Mouse (Mus musculus) cerebellum, adult 2 months (tissue): ENCODE measurements around the gene Gli1. TPM values are rescaled to one million over a fixed set of nuclear protein-coding genes. Genes with fewer than 3 reads are reported as not detected.

Source experiments
- DNase-seq, 2 experiments: peaks; one replicate each; pipeline ENCODE4 v3.0.0; 2021
- H3K27ac ChIP-seq: fragments of 200-500 bp; 2 replicates; pipeline ENCODE4 v1.5.1; 2012; ENCODE audit warnings: low read length, control low read depth, inconsistent platforms; ENCODE audit not compliant: insufficient read depth
- H3K27me3 ChIP-seq: fragments of 200-500 bp; 2 replicates; pipeline ENCODE4 v1.6.1; 2012; ENCODE audit warnings: inconsistent platforms, mild to moderate bottlenecking, low read length, moderate library complexity; ENCODE audit not compliant: control insufficient read depth, insufficient read depth
- H3K4me1 ChIP-seq: fragments of 200-500 bp; 2 replicates; pipeline ENCODE4 v1.6.1; 2011; ENCODE audit warnings: low read length; ENCODE audit not compliant: control insufficient read depth, insufficient read depth
- H3K4me3 ChIP-seq: fragments of 200-500 bp; replicated peaks from 2 replicates; pipeline ENCODE3; 2011; ENCODE audit warnings: mild to moderate bottlenecking, low read depth, low read length, control low read depth; ENCODE audit not compliant: insufficient read depth
- CTCF ChIP-seq: fragments of 200-500 bp; IDR thresholded peaks from 2 replicates; pipeline ENCODE4 v1.5.1; 2011; ENCODE audit warnings: low read depth, mild to moderate bottlenecking, control low read depth, low read length, moderate library complexity, borderline replicate concordance; ENCODE audit not compliant: insufficient read depth
- POLR2A ChIP-seq: fragments of 200-500 bp; IDR thresholded peaks from 2 replicates; pipeline ENCODE4 v1.6.1; 2011; ENCODE audit warnings: low read length, control low read depth, borderline replicate concordance; ENCODE audit not compliant: insufficient read depth
- WGBS: fragments of 180-500 bp; shearing (Covaris S2); methylation state at CpG from one replicate; pipeline ENCODE4 v1.1.7; 2018; 5-methylcytosine and 5-hydroxymethylcytosine counted together
- polyA plus RNA-seq: library from polyadenylated mRNA; depleted of rRNA; stranded (reverse); fragments of >200 nt; gene quantifications from 2 replicates; pipeline ENCODE4 v1.2.3, GENCODE M21; 2012; rRNA removed

The Gli1 gene
- polyA plus RNA-seq, 1 experiment: 10.6 TPM

DNA sequence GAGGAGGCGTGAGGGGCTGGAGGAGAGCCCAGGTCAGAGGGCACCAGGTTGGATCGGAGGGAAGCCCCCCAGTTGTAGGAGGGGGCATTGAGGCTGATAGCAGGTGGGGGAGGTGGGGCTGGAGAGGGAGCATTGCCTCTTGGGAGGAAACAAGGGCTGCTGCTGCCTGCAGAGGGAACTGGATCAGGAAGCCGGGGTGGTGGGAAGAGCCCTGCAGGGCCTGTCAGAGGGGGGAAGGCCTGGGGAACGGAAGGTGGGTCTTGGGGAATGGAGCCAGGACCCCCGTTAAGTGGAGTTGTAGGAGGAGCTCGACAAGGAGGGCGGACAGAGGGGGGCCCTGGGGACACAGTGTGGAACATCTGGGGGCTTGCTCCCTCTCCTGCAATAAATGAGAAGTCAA is 55.6 kb downstream of the Gli1 start:
- Histone ChIP-seq H3K27me3 (no peaks in the 10 kb centered on the region), H3K27ac (no peak overlapping the region), H3K4me1 (peaks cover 23% of the 10 kb centered on the region), H3K4me3 (no peak overlapping the region)
- WGBS: 35% methylated on average over 7 of the region's 7 CpGs
- TF ChIP-seq CTCF (no peak), POLR2A (no peak)
- peak in 1 of 2 experiments; percentile 26 for DNase-seq

DNA sequence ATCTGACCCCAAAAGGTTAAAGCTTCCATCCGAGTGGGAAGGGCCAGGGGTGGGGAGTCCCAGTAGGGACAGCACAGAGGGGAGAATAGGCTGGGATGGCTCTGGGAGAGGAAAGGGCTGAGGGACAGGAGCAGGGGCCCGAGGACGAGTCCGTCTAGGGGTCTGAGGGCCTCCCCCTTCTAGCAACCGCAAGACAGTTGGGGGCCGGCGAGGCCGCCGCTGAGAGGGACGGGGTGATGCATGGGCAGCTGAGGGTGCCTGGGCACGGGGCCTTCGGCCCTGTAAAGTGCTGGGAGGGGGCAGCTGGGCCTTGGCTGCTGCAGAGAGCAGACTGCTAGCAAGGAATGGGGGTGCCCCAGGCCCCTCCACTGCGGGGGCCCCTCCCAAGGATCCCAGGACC is 56.1 kb downstream of the Gli1 start:
- Histone ChIP-seq H3K27ac (no peak overlapping the region), H3K4me3 (no peak overlapping the region), H3K27me3 (no peaks in the 10 kb centered on the region), H3K4me1 (peaks cover 23% of the 10 kb centered on the region)
- WGBS: 52% methylated on average over 13 of the region's 13 CpGs
- no peak for TF ChIP-seq POLR2A
- no peak for TF ChIP-seq CTCF
- peak in 1 of 2 experiments; percentile 31 for DNase-seq

DNA sequence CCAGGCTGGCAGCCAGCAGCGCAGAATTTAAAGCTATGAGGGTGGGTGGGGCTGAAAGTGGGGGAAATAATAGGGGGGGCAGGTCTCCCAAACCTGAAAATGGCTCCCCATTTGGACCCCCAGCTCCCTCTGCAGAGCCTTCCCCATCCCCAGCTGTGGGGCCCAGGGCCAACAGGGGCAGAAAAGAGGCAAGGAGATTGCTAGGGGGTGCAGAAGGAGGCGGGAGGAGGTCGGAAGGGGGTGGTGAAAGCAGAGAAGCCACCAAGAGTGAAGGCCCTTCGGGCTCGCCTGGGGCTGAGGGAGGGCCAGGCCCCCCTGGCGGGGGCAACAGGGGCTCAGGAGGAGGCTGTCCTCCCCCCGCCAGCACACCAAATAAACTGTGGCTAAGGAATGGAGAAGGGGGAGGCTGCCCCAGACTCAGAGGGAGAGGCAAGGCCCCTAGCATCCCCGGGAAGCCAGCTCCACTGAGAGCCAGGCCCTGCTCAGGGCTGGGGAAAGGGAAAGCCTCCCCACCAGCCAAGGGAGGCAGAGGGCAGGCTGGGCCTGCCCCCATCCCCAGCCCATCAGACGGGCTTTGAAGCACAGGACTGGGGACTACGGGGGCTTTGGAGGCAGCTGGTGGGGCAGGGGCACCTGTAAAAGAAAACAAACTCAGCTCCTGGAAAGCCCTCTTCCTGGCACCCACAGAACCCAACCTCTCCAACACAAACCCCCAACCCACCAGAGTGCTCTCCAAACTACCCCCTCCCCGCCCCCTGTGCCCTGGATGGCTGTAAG is 56.9 kb downstream of the Gli1 start:
- no peak for DNase-seq
- Histone ChIP-seq H3K27me3 (no peaks in the 10 kb centered on the region), H3K27ac (no peak overlapping the region), H3K4me1 (peaks cover 23% of the 10 kb centered on the region), H3K4me3 (no peak overlapping the region)
- no peak for TF ChIP-seq CTCF
- TF ChIP-seq POLR2A: no peak
- 61% methylated on average over 11 of the region's 11 CpGs for WGBS

DNA sequence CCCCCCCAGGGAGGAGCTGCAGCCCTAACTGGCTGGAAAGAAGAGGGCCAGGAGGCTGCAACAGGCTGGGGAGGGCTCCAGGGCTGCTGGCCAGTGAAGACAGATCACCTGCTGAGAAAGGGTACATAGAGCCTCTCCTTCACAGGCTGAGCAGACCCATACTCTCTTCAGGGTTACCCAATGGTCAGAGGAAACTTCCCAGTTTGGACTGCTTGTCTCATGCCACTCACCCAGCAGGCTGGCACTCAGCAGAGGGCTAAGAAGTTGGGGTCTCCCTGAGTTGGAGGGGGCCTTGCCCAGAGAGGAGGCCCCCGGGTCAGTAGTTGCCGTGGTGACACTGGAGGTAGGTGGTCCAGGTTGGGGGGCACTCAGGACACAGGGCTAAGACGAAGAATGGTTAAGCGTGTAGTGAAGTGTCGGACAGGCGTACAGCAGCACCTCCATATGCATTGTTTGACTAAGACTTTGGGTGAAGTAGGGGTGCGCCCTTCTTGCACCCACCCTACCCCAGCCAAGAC is 57.6 kb downstream of the Gli1 start:
- 78% methylated on average over 7 of the region's 7 CpGs for WGBS
- no peak for TF ChIP-seq CTCF
- TF ChIP-seq POLR2A: no peak
- H3K27ac ChIP-seq: no peak overlapping the region
- DNase-seq: peak; percentile 28 to 34
- H3K27me3 ChIP-seq: no peaks in the 10 kb centered on the region
- H3K4me1 ChIP-seq: peaks cover 20% of the 10 kb centered on the region
- H3K4me3 ChIP-seq: no peak overlapping the region

DNA sequence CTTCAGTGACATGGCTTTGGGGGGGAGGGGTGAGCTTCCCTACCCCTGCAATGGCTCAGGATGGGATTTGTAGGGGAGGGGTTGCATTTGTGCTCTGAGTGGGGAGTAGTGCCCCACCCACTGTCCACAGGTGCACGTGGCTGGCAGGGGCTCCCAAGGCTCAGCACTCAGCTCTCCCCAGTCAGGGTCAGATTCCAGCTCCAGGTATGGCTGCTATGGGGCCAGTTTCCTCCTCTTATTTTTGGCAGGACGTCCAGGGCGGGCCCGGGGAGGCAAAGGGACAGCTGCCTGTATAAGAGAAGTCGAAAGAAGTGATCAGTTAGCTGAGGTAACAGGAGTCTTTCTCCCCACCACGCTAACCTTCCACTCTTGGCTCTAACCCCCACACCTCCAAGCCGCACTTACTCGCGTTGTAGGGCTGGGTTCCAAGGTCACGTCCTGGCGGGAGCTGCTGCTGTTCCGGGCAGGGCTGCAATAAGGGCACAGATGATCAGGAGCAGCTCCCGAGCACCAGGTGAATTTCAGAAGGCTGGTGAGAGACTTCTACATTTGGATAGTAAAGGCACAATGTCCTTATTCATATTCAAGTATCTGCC is 59.1 kb downstream of the Gli1 start:
- TF ChIP-seq CTCF (no peak), POLR2A (no peak)
- Histone ChIP-seq H3K4me1 (peaks cover 20% of the 10 kb centered on the region), H3K4me3 (no peak overlapping the region), H3K27ac (no peak overlapping the region), H3K27me3 (no peaks in the 10 kb centered on the region)
- WGBS: 33% methylated on average over 13 of the region's 13 CpGs
- DNase-seq: peak in 1 of 2 experiments; percentile 30

DNA sequence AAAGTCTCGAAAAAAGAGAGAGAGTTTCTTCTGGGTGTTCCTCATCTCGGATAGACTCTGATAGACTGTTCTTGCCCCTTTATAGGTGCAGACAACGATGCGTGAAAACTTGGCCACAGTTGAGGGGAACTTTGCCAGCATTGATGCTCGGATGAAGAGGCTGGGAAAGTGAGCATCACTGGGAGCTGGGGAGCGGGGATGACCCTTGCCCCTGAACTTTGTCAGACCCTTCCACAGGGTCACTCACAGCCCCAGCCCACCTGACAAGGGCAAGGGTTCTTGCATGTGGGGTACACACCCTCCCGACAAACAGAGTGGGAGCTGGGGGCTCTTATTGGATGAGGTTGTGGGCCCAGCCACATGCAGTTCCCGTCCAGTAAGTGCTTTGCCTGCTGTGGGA is 60.5 kb downstream of the Gli1 start:
- no peak for DNase-seq
- Histone ChIP-seq H3K4me1 (peaks cover 9% of the 10 kb centered on the region), H3K4me3 (no peak overlapping the region), H3K27ac (no peak overlapping the region), H3K27me3 (no peaks in the 10 kb centered on the region)
- WGBS: 35% methylated on average over 8 of the region's 8 CpGs
- TF ChIP-seq POLR2A: no peak
- no peak for TF ChIP-seq CTCF

Other genes starting within 250 kb of the Gli1 start
- gene Os9, start 220.8 kb downstream of the Gli1 start, polyA plus RNA-seq: 98.9 and 100 TPM in 2 replicates
- gene B4galnt1, start 176.7 kb downstream of the Gli1 start, polyA plus RNA-seq: 81.9 and 83.6 TPM in 2 replicates
- 3.1 and 3.3 TPM in 2 replicates for gene Slc26a10, start 161.3 kb downstream of the Gli1 start, polyA plus RNA-seq
- gene Arhgef25, start 151.9 kb downstream of the Gli1 start, polyA plus RNA-seq: 105 and 117 TPM in 2 replicates
- 321 and 339 TPM in 2 replicates for gene Dtx3, start 146.2 kb downstream of the Gli1 start, polyA plus RNA-seq
- gene Pip4k2c, start 130.4 kb downstream of the Gli1 start, polyA plus RNA-seq: 58.8 and 64.1 TPM in 2 replicates
- gene Kif5a, start 78.6 kb downstream of the Gli1 start, polyA plus RNA-seq: 377 and 378 TPM in 2 replicates
- gene Dctn2, start 75.6 kb downstream of the Gli1 start, polyA plus RNA-seq: 322 and 328 TPM in 2 replicates
- gene Mbd6, start 53.0 kb downstream of the Gli1 start, polyA plus RNA-seq: 47.8 and 51.8 TPM in 2 replicates
- 81.6 and 87.4 TPM in 2 replicates for gene Mars, start 30.2 kb downstream of the Gli1 start, polyA plus RNA-seq
- 0.87 and 0.97 TPM in 2 replicates for gene Arhgap9, start 20.0 kb downstream of the Gli1 start, polyA plus RNA-seq
- 0.03 TPM in 1 of 2 replicates, not detected in the other for gene Inhbe, start 12.4 kb upstream of the Gli1 start, polyA plus RNA-seq
- gene Inhbc, start 28.5 kb upstream of the Gli1 start, polyA plus RNA-seq: not detected in 2 replicates
- gene R3hdm2, start 38.4 kb upstream of the Gli1 start, polyA plus RNA-seq: 137 and 145 TPM in 2 replicates
- 8.3 TPM in 2 replicates for gene Stac3, start 159.7 kb upstream of the Gli1 start, polyA plus RNA-seq
- gene Ndufa4l2, start 173.0 kb upstream of the Gli1 start, polyA plus RNA-seq: 10.4 and 11.5 TPM in 2 replicates
- gene Shmt2, start 180.5 kb upstream of the Gli1 start, polyA plus RNA-seq: 68.2 and 69.8 TPM in 2 replicates
- 30.3 and 33.8 TPM in 2 replicates for gene Nxph4, start 192.6 kb upstream of the Gli1 start, polyA plus RNA-seq